Mouse (Mus musculus) limb, embryonic 12.5 days (tissue): ENCODE measurements at regions not wholly inside any gene's neighbourhood (a gene's known extent, or its start where the extent isn't known, plus 50 kb on each side); places are given as distances from the start of the nearest gene placed in this dataset.

ENCODE experiments used
- ATAC-seq: fragments of 200-750 bp; cut with Nextera tagmentation; 2 replicates; pipeline ENCODE4 v1.8.0; 2017; ENCODE audit warnings: low read depth, moderate TSS enrichment; ENCODE audit not compliant: insufficient number of reproducible peaks, insufficient read depth, low FRiP score, low TSS enrichment
- H3K27ac ChIP-seq: fragments of 300-500 bp; sonication (generic); 2 replicates; pipeline ENCODE4 v1.5.1; 2016; ENCODE audit warnings: mild to moderate bottlenecking, moderate library complexity
- H3K27me3 ChIP-seq: fragments of 300-500 bp; sonication (generic); 2 replicates; pipeline ENCODE4 v1.6.1; 2016; ENCODE audit warnings: mild to moderate bottlenecking, moderate library complexity
- H3K36me3 ChIP-seq: fragments of 300-500 bp; sonication (generic); 2 replicates; pipeline ENCODE4 v1.6.1; 2016; ENCODE audit warnings: mild to moderate bottlenecking, moderate library complexity
- H3K4me1 ChIP-seq: fragments of 300-500 bp; sonication (generic); replicated peaks from 2 replicates; pipeline ENCODE4 v1.6.1; 2016
- H3K4me2 ChIP-seq: fragments of 300-500 bp; sonication (generic); 2 replicates; pipeline ENCODE4 v1.6.1; 2016; ENCODE audit warnings: mild to moderate bottlenecking, moderate library complexity
- H3K4me3 ChIP-seq: fragments of 300-500 bp; sonication (generic); replicated peaks from 2 replicates; pipeline ENCODE4 v1.5.1; 2016; ENCODE audit warnings: mild to moderate bottlenecking
- H3K9ac ChIP-seq: fragments of 300-500 bp; sonication (generic); replicated peaks from 2 replicates; pipeline ENCODE4 v1.6.1; 2016; ENCODE audit warnings: mild to moderate bottlenecking, moderate library complexity
- H3K9me3 ChIP-seq: fragments of 300-500 bp; sonication (generic); 2 replicates; pipeline ENCODE4 v1.6.1; 2016; ENCODE audit warnings: mild to moderate bottlenecking, moderate library complexity
- WGBS: fragments of 180-500 bp; shearing (Covaris S2); methylation state at CpG from one replicate; pipeline ENCODE4 v1.1.7; 2016; 5-methylcytosine and 5-hydroxymethylcytosine counted together

- Histone ChIP-seq H3K4me3 (no peak overlapping the region), H3K4me2 (no peak overlapping the region), H3K27me3 (no peaks in the 10 kb centered on the region), H3K9me3 (0 out of 2 replicates have a peak, but pooled peaks cover 7% of the 10 kb centered on the region), H3K27ac (no peak overlapping the region), H3K9ac (no peak overlapping the region), H3K36me3 (no peaks in the 10 kb centered on the region), H3K4me1 (peaks cover 3% of the 10 kb centered on the region; the same call in 1 of the 2 replicates)
- ATAC-seq = no peak
- WGBS = 75% methylated on average over 5 of the region's 5 CpGs
These were observed 174.2 kb downstream of the Mroh4 start for GRCm38 (mm10) chr15:74461935-74462334.

DNA sequence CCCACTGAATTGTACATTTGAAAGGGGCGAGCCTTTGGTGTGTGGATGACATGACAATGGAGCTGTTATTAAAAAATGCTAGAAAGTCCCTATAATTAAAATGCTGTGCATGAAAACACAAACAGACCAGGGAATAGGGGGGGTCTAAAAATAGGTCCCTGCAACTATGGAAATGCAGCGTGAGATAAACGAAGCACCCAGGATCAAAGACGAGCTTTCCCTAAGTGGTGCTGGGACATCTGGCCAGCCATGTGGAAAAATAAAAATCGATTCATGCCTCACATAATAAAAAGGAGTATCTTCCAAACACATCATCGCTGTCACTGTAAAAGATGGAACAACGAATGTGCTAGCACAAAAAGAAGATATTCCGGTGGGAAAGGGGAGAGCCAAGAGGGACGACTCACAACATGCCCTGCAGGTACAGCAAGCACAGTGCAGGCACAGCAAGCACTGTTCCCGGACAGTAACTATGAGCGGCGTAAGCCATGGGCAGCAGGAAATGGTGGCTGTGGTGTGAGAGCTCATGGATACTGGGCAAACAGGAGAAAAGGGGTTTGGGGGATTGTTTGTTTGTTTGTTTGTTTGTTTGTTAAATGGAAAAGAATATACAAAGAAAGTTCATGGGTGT is 176.7 kb downstream of the Mroh4 start:
- Histone ChIP-seq H3K27ac (no peak overlapping the region), H3K36me3 (no peaks in the 10 kb centered on the region), H3K4me2 (no peak overlapping the region), H3K4me3 (no peak overlapping the region), H3K4me1 (peaks cover 24% of the 10 kb centered on the region), H3K9ac (no peak overlapping the region), H3K27me3 (no peaks in the 10 kb centered on the region), H3K9me3 (0 out of 2 replicates have a peak, but pooled peaks cover 4% of the 10 kb centered on the region)
- WGBS = 84% methylated on average over 12 of the region's 12 CpGs
- no peak for ATAC-seq

DNA sequence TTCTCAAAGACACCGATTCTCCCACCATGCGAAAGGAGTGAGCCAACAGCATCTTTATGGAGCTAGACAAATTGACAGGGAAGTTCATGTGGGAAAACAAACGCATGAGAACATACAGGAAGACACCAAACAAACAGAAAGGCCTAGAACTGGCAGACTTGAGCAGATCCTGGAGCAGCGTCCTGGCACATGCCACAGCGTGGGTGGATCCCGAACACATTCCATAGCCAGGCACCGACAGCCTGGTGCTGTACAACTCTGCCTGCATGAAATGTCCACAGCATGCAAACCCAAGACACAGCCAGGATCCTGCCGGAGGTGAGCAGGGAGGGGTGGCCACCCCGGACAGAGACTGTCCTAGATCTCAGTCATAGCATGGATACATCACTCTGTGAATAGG is 177.2 kb downstream of the Mroh4 start:
- 90% methylated on average over 9 of the region's 9 CpGs for WGBS
- no peak overlapping the region for H3K27ac ChIP-seq
- no peak overlapping the region for H3K9ac ChIP-seq
- H3K9me3 ChIP-seq = no peaks in the 10 kb centered on the region
- H3K27me3 ChIP-seq = no peaks in the 10 kb centered on the region
- ATAC-seq = no peak
- H3K4me1 ChIP-seq = peaks cover 29% of the 10 kb centered on the region
- no peak overlapping the region for H3K4me2 ChIP-seq
- H3K4me3 ChIP-seq = no peak overlapping the region
- H3K36me3 ChIP-seq = no peaks in the 10 kb centered on the region

DNA sequence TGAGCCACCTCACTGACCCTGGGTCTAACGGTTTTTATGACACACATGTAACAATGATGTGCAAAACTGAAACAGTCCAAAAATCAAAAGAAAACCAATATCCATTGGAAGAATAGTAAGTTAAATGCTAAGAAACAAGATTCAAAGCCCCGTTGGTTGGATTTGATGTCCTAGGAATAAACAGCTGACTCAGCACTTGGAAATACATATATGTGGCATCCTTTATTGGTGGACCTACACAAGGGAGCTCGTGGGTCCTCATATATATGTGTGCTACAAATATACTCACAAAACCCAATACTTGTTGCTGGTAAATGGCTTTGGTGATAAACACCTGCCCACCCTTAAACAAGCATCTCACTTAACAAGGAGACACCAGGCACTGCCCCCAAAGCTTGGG is 178.2 kb downstream of the Mroh4 start:
- WGBS = 86% methylated on average over 3 of the region's 3 CpGs
- no peak overlapping the region for H3K27ac ChIP-seq
- ATAC-seq = no peak

DNA sequence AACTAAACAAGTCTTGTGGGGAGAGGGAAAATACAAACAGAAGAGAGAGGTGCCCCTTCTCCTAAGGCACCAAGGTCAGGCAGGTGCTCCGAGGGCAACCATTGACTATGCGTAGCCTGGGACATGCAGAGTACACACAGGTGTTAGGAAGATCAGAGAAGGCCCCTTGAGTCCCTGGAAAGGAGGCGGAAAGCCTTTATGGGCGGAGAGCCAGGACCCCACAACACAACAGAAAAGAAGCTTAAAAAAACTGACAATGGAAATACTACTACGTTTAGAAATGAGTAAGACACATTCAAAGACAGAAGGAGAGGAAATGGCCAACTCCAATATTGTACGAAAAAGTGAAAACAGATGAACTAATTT is 179.5 kb downstream of the Mroh4 start:
- peak overlapping the region; percentile 1; the same call in 1 of the 2 replicates for H3K27ac ChIP-seq
- no peaks in the 10 kb centered on the region for H3K9me3 ChIP-seq
- no peak overlapping the region for H3K4me2 ChIP-seq
- no peaks in the 10 kb centered on the region for H3K27me3 ChIP-seq
- H3K36me3 ChIP-seq = no peaks in the 10 kb centered on the region
- H3K4me1 ChIP-seq = peaks cover 28% of the 10 kb centered on the region
- no peak overlapping the region for H3K9ac ChIP-seq
- H3K4me3 ChIP-seq = no peak overlapping the region
- no peak for ATAC-seq
- 66% methylated on average over 6 of the region's 6 CpGs for WGBS

More for the DNA sequence above, 178.2 kb downstream of the Mroh4 start:
- Histone ChIP-seq H3K9ac (no peak overlapping the region), H3K36me3 (no peaks in the 10 kb centered on the region), H3K9me3 (no peaks in the 10 kb centered on the region), H3K27me3 (no peaks in the 10 kb centered on the region), H3K4me1 (peaks cover 31% of the 10 kb centered on the region), H3K4me2 (no peak overlapping the region), H3K4me3 (no peak overlapping the region)

GRCm38 (mm10) chr15:74455921-74456674 is 180.1 kb downstream of the Mroh4 start:
- 0 out of 2 replicates have a peak overlapping the region, but pooled peaks have one; percentile 3 for H3K4me2 ChIP-seq
- no peaks in the 10 kb centered on the region for H3K36me3 ChIP-seq
- WGBS = 43% methylated on average over 11 of the region's 11 CpGs
- H3K9ac ChIP-seq = no peak overlapping the region
- H3K4me3 ChIP-seq = no peak overlapping the region
- no peaks in the 10 kb centered on the region for H3K9me3 ChIP-seq
- H3K27me3 ChIP-seq = no peaks in the 10 kb centered on the region
- H3K4me1 ChIP-seq = peaks cover 28% of the 10 kb centered on the region
- no peak for ATAC-seq
- H3K27ac ChIP-seq = peak overlapping the region; percentile 1; the same call in 1 of the 2 replicates

DNA sequence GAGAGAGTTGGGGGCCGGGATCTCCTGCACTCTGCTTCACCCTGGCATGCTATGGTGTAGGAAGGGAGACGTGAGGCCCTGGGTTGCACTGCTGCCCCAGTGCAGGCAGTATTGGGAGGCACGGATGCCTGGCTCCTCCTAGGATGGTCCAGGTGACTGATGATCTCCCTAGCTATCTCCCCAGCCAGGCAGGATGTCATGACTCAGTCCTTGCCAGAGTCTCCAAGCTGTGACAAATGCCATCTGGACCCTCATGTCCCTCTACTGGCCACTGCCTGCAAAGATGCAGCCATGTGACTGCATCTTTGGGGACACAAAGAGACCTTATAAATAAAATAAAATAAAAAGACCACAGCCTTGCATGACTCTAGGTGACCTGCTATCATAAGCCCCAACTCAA is 181.6 kb downstream of the Mroh4 start:
- no peaks in the 10 kb centered on the region for H3K9me3 ChIP-seq
- H3K4me1 ChIP-seq = peaks cover 35% of the 10 kb centered on the region
- no peaks in the 10 kb centered on the region; the same call in 1 of the 2 replicates for H3K27me3 ChIP-seq
- H3K36me3 ChIP-seq = no peaks in the 10 kb centered on the region
- H3K9ac ChIP-seq = no peak overlapping the region
- H3K4me2 ChIP-seq = no peak overlapping the region
- WGBS = 55% methylated on average over 3 of the region's 3 CpGs
- H3K27ac ChIP-seq = no peak overlapping the region
- no peak overlapping the region for H3K4me3 ChIP-seq
- no peak for ATAC-seq

DNA sequence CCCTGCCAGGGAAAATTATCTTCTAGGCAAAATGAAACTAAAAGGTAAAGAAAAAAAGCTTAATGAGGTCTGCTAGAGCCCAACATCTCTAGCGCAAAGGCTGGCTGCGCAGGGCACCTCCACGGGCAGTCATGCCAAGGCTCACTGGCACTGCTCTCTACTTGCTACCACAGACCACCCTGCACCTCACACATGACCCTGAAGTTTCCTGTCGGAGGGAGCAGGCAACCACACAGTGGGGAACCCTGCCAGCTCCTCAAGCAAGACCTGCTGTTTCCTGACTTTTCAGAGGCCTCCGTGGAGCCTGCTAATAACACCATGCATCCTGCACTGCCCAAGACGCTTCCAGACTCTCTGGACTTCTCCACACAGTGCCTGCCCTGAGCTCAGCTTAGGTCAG is 182.3 kb downstream of the Mroh4 start:
- no peak overlapping the region for H3K4me3 ChIP-seq
- no peaks in the 10 kb centered on the region for H3K9me3 ChIP-seq
- H3K4me2 ChIP-seq = no peak overlapping the region
- peaks cover 36% of the 10 kb centered on the region for H3K4me1 ChIP-seq
- no peaks in the 10 kb centered on the region for H3K36me3 ChIP-seq
- 71% methylated on average over 6 of the region's 6 CpGs for WGBS
- H3K9ac ChIP-seq = no peak overlapping the region
- H3K27me3 ChIP-seq = no peaks in the 10 kb centered on the region; the same call in 1 of the 2 replicates
- no peak overlapping the region for H3K27ac ChIP-seq
- ATAC-seq = no peak

DNA sequence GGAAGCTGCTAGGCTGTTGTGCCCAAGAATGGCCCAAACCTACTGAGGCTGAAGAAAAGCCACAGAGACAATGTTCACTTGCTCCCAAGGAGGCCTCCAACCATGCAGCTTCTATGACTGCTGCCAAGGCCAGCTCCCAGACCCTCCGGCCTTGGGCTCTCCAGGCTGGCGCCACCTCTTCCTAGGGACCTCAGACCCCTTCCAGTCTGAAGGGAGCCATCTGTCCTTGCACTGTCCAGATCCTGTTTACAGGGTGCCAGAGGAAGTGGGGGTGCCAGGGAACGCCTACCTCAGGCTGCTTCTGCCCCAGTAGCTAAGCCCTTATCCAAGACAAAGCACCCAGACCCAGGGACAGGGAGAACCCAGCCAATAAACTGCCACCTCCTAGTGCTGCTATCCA is 183.7 kb downstream of the Mroh4 start:
- Histone ChIP-seq H3K4me3 (no peak overlapping the region), H3K9ac (no peak overlapping the region), H3K9me3 (no peaks in the 10 kb centered on the region), H3K36me3 (no peaks in the 10 kb centered on the region), H3K4me1 (peaks cover 36% of the 10 kb centered on the region), H3K27ac (no peak overlapping the region), H3K27me3 (no peaks in the 10 kb centered on the region; the same call in 1 of the 2 replicates), H3K4me2 (no peak overlapping the region)
- no peak for ATAC-seq
- 94% methylated on average over 3 of the region's 3 CpGs for WGBS

DNA sequence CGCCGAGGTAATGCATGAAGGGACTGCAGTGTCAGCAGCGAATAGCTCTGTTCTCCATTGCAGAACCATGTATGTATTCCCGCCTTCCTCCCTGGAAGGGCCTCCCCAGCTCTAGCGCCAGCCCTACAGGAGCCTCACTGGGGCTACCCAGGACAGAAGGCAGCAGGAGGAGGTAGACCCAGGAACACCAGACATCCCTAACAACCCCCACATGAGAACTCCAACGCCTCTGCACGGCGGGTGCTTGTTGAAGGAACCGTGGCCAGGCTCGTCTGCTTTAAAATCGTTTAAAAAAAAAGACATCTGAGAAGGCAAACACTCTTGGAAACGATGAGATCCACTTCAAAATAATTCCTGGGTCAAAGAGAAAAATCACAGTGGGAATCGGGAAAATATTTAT is 194.3 kb downstream of the Mroh4 start:
- Histone ChIP-seq H3K4me3 (no peak overlapping the region), H3K4me2 (no peak overlapping the region), H3K4me1 (0 out of 2 replicates have a peak, but pooled peaks cover 3% of the 10 kb centered on the region), H3K27me3 (peaks cover 7% of the 10 kb centered on the region; the same call in 1 of the 2 replicates), H3K36me3 (no peaks in the 10 kb centered on the region), H3K9ac (no peak overlapping the region), H3K27ac (no peak overlapping the region), H3K9me3 (no peaks in the 10 kb centered on the region)
- ATAC-seq = no peak
- 69% methylated on average over 13 of the region's 13 CpGs for WGBS

GRCm38 (mm10) chr15:74426989-74427388 is 209.2 kb downstream of the Mroh4 start:
- H3K4me1 ChIP-seq = no peaks in the 10 kb centered on the region
- no peak overlapping the region for H3K4me3 ChIP-seq
- ATAC-seq = no peak
- no peak overlapping the region for H3K9ac ChIP-seq
- no peaks in the 10 kb centered on the region for H3K36me3 ChIP-seq
- WGBS = 80% methylated on average over 6 of the region's 6 CpGs
- H3K27ac ChIP-seq = no peak overlapping the region
- H3K9me3 ChIP-seq = 0 out of 2 replicates have a peak, but pooled peaks cover 4% of the 10 kb centered on the region
- no peaks in the 10 kb centered on the region for H3K27me3 ChIP-seq
- H3K4me2 ChIP-seq = no peak overlapping the region
